Mouse (Mus musculus) heart, postnatal 10 days (tissue): ENCODE measurements at regions not wholly inside any gene's neighbourhood (a gene's known extent, or its start where the extent isn't known, plus 50 kb on each side); places are given as distances from the start of the nearest gene placed in this dataset.

Experiments used
- DNase-seq, 2 experiments: peaks; one replicate each; pipeline ENCODE4 v3.0.0; 2021
- intact Hi-C: fragments of 180-260 bp; cut with DNase I; formaldehyde crosslinking; loops from one replicate; pipeline ENCODE4 v1.15.1; 2025

DNA sequence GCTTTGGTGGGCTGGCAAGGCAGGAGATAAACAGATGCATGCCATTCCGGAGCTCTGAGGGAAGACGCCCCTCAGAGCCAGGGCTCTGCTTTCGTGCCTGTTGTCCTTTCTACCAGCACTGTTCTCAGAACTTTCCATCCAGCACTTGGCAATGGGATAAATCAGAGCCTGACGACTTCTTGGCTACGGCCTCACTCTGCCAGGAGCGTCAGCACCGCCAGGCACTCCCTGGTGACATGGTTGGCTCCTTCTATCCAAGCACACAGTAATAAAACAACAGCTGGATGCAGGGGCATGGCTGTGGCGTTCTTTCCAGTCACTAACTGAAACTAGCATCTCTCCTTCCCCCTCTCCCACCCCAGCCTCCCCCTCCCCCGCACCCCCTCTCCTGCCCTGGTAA is 215.4 kb downstream of the Ly86 start:
- intact Hi-C loops = loop anchor here (5.0 kb wide), 1 partner anchor 42 kb away; no protein-coding TSS in a partner anchor
- DNase-seq = peak; percentile 34 to 39

DNA sequence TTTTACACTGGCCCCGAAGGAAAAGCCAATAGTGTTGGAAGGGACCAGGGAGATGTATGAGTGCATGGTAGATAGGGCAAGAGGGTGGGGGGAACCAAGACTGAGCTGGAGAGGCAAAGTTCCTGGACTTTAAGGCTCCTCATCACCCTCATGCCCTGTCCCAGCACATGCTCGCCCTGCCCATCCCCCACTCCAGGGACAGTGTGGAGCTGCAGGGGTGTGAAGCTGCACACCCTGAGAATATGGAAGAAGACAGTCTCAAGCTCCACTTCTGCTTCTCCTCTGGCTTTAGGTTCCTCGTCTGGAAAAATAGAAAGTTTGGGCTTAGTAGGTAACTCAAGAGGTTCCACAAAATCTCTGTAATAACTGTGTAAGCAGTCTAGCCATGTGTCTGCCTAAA is 215.8 kb downstream of the Ly86 start:
- DNase-seq = peak in 1 of 2 experiments; percentile 26
- intact Hi-C loops = loop anchor here (5.0 kb wide), 1 partner anchor 42 kb away; no protein-coding TSS in a partner anchor

DNA sequence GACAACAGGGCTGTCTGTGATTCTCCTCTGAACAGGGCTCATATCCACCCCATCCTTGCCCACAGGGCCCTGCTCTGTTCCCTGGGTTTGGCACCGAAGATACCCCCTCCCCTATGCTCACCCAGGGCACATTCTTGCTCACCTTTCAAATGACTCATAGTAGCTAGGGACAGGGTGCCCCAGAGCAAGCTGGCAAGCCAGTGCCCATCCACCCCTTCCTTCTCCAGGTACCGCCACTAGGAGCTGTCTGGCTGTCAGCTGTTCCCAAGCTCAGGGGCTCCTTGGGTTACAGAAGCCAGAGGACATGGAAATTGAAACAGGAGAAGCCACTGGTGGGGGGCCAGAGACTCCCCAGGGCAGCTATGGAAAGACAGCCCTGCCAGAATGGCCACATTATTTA is 216.4 kb downstream of the Ly86 start:
- intact Hi-C loops = loop anchor here (5.0 kb wide), 1 partner anchor 41 kb away; no protein-coding TSS in a partner anchor
- peak in 1 of 2 experiments; percentile 19 for DNase-seq

DNA sequence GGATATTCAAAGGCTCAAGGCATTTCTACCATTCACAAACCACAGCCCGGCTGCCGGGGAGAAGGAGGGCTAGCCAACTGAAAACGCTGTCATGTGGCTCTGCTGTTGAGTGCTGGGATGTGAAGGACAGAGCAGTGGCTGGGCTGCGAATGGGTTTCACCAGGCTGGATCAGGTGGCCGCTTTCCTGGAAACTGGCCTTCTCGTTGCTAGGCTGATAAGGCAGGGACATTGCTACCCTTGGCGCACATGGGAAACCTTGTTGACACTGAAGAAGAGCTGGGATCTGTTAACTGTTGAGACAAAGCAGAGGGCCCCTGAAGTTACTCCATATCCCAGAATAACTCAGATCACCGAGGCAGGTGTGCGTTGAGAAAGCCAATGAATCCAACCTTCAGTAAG is 216.1 kb upstream of the Rreb1 start:
- peak; percentile 74 to 82 for DNase-seq
- intact Hi-C loops = loop anchor here (5.0 kb wide), 1 partner anchor 40 kb away; no protein-coding TSS in a partner anchor

DNA sequence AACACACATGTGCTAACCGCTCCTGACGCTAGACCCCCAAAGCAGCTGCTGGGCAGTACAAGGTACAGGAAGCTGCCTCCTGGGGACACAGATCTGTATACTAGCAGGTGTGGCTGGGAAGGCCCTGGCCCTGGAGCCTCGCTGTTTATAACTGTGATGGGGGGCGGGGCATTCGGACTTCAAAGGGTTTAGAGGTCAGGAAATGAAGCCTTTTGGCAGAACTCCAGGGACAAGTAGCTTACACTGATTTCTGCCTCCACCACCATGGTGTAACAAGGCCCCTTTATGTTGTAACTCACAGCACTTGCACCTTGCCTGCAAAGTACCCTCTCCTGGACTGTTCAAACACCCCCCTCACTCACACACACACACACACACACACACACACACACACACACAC is 215.5 kb upstream of the Rreb1 start:
- peak; percentile 69 to 70 for DNase-seq
- intact Hi-C loops = loop anchor here (5.0 kb wide), 1 partner anchor 40 kb away; no protein-coding TSS in a partner anchor

DNA sequence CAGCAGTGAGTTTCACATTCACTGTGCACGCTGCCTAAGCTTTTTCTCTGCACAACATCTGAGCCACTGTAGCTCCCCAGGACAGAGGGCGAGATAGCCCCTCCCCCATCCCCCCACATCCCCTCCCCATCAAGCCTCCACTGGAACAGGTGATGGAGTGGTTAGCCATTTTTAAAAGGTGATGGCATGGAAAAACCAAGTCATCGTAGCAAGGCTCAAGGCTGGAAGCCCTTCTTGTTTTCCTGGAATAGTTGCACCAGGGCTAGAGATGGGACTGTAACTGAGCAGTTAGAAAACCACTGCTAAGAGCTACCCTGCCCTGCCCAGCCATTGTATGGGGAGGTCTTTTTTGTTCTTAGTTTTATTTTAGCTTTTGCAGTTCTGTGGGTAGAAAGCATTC is 209.1 kb upstream of the Rreb1 start:
- DNase-seq = no peak
- intact Hi-C loops = no loop called here

DNA sequence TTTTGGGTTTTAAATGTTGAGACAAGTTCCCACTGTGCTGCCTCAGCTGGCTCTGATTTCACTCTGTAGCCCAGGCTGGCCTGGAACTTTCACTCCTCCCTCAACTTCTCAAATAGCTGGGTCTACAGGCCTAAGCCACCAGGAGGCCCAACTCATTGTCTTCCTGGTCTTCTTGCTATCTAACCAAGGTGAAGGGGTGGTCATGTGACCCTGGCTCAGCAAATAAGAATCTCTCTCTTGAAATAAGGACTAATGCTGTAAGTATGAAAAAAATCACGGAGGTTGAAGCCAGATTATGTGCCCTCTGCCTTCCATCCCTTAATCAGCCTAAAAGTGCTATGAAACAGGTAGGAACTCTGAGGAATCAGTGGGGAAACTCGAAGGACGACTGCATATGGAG is 208.7 kb upstream of the Rreb1 start:
- intact Hi-C loops = no loop called here
- no peak for DNase-seq

DNA sequence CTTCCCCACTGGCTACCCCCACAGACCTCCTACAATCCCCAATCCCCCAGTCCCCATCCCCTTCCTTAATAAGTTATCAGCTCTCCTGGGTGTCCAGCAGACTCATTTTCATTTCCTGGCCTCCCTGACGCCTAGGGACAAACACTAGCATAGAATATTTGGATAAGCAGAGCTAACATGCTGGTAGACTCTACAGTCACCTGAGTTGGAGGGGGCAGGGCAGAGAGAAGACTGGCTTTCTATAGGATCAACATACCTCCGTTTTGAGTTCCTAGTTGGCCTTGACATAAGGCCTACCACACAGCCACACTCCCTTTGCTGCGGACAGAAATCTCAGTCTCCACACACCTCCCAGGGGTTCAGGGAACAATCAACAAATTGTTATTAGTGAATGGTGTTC is 205.2 kb upstream of the Rreb1 start:
- no peak for DNase-seq
- intact Hi-C loops = no loop called here

DNA sequence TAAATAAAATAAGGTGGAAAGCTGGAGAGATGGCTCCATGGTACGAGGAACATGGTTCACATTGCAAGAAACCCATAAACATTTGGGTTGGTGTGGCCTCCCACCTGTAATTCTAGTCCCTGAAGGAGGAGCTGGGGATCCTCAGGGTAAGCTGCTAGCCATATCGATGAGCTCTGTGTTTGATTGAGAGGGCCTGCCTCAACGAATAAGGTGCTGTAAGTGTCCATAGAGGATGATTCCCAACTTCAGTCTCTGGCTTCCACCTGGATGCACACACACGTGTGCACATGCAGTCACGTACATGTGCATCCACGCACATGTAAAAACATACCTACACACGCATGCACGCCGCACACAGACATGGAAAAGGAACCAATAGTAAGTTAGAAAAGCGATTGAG is 199.0 kb upstream of the Rreb1 start:
- intact Hi-C loops = no loop called here
- no peak for DNase-seq

DNA sequence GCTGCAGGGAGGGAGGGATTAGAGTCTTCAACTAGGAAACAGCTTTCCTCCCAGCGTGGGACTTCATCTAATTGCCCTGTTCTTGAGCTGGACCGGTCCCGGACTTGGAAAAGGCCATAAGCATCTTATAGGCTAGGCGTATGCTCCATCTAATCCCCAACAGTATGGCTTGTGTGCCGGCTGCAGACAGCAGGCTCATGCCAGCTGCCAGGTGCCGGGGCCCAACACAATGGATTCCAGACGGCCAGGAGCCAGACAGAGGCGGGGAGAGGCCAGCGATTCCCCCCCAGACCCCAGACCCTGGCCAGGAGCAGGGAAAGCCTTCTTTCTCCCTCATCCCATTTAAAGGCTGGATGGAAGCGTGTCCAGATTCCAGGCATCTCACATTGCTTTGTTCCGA is 198.4 kb upstream of the Rreb1 start:
- intact Hi-C loops = no loop called here

DNA sequence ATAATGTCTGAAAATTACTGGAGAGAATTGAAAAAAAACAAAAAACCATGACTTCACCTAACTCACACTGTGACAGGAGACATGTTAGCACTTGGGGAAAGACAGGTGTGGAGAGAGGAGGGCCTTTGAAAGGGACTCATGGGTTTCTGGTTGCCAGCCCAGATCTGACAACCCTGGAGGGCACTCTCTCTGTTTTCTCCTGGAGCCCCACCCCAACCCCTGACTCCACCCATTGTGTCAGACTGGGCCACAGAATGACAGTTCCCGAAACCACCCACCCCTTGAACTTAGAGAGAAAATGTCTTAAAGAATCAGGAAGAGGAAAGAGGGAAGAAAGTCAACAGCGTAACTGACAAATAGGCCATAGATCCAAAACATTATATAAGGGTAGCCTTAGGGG is 197.4 kb upstream of the Rreb1 start:
- DNase-seq = no peak
- intact Hi-C loops = no loop called here

More for the DNA sequence above, 198.4 kb upstream of the Rreb1 start:
- no peak for DNase-seq

DNA sequence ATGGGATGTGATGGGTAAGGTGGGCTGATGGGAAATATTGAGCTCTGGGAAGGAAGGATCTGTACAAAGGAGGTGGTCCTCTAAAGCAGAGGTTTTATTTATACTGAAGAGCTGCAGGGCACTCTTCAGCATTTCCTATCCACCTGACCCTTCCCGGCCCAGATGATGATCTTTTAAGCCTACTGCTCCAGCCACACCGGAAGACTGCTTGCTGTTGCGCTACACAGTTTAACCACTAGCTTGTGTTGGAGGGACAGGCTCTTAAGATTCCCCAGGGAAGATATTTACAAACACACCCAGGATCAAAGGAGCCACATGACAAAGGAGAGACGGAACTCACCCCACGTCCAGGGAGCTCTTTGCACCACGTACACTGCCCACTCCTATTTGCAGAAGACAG is 196.8 kb upstream of the Rreb1 start:
- intact Hi-C loops = no loop called here
- DNase-seq = no peak

DNA sequence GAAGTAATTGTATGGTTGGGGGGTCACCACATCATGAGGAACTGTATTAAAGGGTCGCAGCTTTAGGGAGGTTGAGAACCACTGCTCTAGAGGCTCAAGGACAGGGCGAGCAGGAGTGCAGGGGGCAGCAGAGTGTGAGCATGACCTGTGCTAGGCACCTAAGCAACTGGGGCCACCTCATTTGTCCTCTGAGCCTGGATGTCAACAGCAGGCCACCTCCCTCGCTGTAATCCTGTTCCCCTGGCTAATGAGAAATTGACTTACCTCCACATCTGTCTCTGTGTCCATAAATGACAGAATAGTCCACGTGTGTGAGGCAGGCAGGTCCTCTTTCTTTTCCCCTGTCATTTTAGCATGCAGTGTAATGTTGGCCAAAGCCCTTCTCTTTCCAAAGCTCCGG is 192.7 kb upstream of the Rreb1 start:
- intact Hi-C loops = no loop called here
- no peak for DNase-seq

DNA sequence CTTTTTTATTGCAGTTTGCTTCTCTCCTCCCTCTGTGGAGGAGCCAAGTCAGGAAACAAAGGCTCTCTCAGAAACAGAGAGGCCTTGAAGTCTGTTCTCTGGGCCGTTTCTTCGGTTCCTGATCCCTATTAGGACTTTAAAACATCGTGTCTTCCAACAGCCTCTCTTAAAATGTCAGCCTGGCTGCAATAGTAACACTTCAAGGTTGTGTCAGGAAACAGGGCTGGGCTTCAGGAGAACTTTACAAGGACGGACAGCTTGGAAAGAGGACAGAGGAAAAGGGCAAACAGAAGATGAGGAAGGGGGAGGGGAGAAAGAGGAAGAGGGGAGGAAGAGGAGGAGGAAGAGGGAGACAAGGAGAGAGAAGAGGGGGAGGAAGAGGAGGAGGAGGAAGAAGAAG is 191.7 kb upstream of the Rreb1 start:
- no peak for DNase-seq
- intact Hi-C loops = no loop called here

DNA sequence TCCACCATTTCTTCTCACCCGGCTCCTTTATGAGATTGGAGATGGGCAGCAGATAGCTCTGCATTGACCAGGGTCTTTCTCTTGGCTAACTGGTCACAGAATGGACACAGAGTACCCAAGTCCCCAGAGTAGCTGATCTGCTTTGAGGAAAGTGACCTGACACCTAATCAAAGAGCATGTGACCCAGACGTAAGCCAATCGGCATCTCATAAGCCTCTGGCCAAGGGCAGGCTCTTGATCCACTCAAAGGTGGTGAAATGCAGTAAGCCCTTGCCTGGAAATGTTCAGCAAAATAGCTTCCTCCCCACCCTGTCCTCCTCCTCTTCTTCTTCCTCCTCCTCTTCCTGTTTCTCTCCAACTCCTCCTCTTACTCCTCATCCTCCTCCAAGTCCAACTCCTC is 190.3 kb upstream of the Rreb1 start:
- peak in 1 of 2 experiments; percentile 18 for DNase-seq
- intact Hi-C loops = no loop called here

DNA sequence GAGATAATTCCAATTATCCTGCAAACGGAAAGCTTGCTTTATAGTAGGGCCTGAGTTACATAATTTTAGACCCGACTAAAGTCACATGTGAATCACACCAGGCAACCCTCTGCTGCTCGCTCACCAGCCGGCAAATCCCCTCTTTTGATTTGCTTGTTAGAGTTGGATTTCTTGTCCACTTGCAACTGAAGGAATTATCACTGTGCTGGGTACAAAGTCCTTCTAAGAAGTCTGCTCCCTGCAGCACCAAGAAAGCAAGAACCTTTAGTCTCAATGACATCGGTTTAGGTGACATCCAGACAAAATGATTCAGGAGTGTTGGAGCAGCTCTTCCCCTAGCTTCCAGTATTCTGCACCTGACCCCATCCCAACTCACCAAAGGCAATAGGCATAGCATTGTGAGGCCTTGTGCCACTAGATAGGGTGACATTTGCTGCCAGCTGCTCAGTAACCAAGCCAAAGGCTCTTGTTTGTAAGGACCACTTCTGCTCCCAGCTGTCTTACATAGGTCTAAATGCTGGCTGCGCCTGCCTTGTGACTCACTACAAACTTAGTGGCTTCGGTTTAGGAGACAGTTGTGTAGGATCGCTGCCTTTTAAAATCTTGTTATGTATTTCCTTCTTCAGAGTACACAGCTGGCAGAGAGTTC is 189.5 kb upstream of the Rreb1 start:
- peak; percentile 56 to 75 for DNase-seq

DNA sequence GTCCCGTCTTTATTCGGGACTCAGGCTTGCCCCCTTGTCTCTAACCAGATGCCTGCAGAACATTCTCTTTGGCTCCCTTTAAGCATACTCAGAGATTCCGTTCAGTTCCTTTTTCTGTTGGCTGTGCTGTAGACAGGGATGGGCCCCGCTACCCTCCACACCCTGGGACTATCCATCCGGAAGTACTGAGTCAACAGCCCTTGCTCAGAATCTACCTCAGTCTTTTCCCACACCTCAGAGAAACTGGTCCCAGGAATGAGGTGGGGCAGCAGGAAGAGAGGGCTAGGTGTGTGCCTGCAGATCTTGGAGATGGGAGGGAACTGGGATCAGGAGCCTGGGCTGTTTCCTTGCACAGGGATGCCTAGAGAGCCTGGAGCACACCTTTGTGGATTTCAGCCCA is 186.1 kb upstream of the Rreb1 start:
- intact Hi-C loops = no loop called here
- no peak for DNase-seq

More for the DNA sequence above, 189.5 kb upstream of the Rreb1 start:
- intact Hi-C loops = no loop called here

DNA sequence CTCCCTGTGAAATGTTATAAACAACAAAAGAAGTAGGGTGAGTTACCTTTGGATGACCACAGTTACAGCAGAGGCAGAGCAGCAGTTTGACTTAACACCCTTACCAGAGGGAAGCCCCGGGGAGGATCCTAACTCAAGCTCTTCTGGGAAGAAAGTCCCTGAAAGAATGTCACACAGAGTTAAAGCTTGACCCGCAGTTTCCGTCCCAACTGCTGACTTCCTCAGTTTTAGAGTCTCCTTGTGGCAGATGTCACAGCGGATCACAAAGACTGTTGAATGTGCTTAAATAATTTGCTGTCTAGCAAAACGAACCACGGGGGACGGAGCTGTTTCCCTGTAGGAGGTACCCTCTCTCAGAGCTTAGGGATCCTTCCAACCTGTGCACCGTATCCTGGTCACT is 183.0 kb upstream of the Rreb1 start:
- intact Hi-C loops = no loop called here
- DNase-seq = peak; percentile 24 to 29

DNA sequence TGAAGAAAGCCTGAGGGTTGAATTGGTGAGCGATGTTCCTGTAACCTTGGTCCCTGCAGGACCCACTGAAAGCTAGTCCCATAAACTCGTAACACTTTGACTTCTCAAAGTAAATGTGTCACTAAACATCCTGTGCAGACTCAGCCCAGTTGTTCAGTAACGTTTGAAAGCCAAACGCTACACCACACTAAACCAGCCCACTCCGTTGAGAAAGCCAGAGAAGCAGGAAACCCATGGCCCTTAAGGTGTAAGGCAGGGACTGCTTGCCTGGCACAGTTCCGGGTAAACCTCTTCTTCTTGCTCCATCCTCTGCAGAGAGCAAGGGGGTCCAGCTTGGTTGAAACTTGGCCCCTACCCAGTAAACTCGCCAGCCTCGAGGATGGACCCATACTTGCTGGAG is 180.6 kb upstream of the Rreb1 start:
- no peak for DNase-seq
- intact Hi-C loops = no loop called here

DNA sequence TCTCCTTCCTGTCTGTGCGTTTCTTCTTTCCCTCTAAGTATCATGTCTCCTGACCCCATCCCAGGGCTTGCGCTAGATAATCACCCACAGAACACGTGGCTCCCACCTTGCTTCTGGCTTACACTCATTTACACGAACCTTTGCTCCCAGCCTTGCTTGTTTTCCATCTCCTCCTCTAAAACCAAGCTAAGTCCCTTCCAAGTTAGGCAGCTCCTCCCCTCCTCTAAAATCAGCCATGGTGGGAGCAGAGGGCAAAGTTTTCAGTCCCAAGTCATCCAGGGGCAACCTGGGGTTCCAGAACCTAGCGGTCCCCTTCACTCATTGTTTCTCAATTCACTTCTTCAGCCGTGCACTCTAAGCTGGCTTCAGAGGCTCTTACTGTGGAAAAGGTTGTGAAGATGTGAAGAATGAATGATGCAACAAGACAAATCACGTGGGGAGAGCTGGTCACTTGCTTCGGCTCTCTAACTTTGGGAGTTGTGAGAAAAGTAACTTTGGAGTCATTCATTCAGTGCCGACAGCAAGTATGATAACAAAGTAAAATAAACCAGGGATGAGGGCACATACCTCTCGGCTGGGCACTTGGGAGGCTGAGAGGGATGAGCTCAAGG is 179.9 kb upstream of the Rreb1 start:
- no peak for DNase-seq
- intact Hi-C loops = no loop called here

DNA sequence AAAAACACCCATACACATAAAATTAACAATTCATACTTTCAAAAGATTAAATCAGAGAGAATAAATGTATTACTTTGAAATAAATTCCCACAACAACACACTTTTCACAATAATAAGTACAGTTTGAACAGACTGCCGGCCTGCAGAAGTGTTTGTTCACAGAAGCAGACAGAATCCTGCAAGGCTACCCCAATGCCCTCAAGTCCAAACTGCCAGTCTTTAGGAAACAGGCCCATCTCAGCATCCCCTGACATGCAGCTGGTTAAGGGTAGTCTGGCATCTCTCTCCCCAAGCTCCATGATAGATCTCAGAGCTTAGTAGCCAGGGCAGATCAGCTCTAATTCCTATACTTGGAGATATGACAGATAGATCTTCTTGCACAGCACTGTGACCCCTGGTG is 178.5 kb upstream of the Rreb1 start:
- DNase-seq = no peak
- intact Hi-C loops = loop anchor here (5.0 kb wide), 1 partner anchor 37 kb away; no protein-coding TSS in a partner anchor

DNA sequence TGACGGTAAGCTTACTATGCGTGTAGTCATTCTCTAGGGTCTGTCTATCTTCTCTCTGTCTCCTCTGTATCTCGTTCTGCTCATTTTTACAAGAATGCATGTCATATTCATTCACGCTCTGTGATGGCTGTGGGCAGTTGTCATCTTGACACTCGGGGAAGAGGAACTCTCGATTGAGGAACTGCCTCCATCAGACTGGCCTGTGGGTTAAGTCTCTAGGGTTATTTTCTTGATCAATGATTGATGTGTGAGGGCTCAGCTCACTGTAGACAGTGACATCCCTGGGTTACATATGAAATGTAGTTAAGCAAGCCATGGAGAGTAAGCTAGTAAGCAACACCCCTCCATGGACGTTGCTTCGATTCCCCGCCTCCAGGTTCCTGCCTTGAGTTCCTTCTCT is 178.0 kb upstream of the Rreb1 start:
- intact Hi-C loops = loop anchor here (5.0 kb wide), 1 partner anchor 38 kb away; no protein-coding TSS in a partner anchor
- DNase-seq = no peak
